Mouse (Mus musculus) urinary bladder, postnatal 10 days (tissue): ENCODE measurements around the gene Fopnl.

Experiments used
- DNase-seq: peaks from one replicate; pipeline ENCODE4 v3.0.0; 2022; ENCODE audit warnings: low spot score

The Fopnl gene

DNA sequence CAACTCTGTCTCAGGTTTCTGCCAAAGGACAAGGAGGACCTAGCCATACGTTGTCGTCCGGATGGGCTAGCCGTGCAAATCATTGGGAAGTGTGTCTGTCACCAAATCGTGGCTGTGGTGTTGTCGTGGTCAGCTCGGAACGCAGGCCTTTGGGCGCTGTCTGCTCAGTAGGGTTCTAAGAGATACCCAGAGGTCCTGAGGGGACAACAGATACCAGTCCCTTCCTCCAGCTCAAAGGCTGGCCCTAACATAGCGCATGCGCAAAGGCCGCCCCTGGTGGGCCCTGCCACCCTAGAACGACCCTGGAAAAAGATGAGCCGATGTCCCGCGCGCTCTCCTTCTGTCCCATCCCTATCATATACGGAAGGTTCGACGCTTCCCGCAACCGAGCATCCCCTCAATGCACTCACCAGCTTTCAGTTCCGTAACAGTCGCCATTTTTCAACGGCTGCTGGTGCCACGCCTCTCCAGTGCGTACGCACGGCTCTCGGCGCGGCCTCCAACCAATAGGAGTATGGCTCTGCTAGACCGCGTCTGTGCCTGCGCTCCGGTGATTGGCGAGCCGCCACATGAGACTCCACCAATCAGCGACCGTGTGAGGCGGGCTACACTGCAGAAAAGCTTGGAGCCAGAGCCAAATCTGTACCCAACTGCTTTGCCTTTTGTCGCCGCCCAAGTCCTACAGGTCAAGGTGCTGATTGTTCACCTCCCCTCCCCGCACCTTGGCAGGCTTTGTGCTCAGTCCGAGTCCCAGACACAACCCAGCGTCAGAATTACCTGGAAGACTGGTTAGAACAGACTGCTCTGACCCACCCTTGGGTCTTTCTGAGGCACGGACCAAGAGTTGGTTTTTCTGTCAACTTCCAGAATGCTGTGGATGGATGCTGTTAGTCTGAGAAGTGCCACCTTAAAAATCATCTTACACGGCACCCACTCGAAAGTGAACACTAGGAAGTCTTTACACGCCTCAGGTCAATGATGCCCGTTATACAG lies at the start of gene Fopnl:
Gene Fopnl (minus strand): TSS at position 522 of the 993 bp plus-strand sequence.
- peak; percentile 92 for DNase-seq

GRCm38 (mm10) chr16:14366017-14366416 lies 48.8 kb upstream of the Fopnl start:
- no peak for DNase-seq

DNA sequence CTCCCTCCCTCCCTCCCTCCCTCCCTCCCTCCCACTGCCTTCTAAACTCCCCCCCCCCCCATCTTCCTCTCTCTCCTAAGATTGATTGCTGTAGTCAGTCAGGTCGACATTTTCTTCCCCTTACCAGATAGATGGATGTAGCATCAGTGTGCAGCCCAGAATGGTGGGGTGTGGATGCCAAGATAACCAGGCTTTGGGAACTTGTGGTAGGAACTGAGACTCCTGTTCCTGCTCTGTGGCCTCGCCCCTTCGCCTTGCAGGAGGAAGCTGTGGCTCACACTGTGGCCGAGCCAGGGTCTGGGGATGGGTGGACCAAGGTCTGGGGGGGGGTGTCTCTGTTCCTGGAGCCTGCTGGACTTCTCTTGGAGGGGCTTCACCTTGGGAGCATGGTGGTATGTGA lies 48.3 kb upstream of the Fopnl start:
- no peak for DNase-seq

DNA sequence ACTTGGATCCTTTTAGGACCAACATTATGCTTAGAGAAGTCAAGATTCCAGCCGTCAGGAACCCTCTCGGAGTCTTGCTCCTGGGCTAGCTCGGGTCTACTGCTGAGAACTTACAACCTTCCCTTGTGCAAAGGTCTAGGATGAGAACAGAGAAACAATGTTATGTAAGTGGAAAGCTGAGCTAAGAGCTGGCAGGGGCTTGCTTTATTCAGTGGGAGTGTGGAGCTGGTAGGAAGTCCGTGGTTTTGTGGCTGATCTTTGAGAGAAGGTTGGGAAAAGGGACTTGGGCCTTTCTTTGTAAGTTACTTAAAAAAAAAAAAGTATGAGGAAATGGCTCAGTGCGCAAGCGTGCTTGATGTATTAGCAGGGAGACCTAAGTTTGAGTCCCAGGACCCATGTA lies 46.9 kb upstream of the Fopnl start:
- no peak for DNase-seq

- DNase-seq: no peak
Measured at GRCm38 (mm10) chr16:14363496-14363895, 46.3 kb upstream of the Fopnl start.

GRCm38 (mm10) chr16:14362099-14362820 lies 45.1 kb upstream of the Fopnl start:
- DNase-seq: no peak

GRCm38 (mm10) chr16:14361362-14362098 lies 44.3 kb upstream of the Fopnl start, which contains the start of gene Abcc1:
Abcc1 (plus strand) TSS chr16:14361558.
- peak; percentile 20 for DNase-seq

DNA sequence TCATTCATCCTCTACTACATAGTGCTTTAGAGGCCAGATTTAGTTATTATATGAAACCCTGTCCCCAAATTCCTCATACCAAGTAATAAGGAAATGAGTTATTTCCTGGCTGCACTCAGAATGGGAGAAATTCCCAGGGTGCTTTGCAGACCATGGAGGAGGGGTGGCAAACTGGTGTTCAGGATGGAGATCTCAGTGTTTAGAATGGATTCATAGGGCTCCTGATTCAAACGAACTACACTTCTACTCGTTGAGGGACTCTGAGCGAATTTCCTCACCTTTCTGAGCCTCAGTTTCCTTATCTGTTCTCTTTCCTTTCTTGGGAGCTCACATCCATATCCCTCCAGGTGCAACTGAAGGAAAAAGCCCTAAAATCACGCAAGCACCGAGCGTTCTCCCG lies 43.7 kb upstream of the Fopnl start:
- DNase-seq: no peak

DNA sequence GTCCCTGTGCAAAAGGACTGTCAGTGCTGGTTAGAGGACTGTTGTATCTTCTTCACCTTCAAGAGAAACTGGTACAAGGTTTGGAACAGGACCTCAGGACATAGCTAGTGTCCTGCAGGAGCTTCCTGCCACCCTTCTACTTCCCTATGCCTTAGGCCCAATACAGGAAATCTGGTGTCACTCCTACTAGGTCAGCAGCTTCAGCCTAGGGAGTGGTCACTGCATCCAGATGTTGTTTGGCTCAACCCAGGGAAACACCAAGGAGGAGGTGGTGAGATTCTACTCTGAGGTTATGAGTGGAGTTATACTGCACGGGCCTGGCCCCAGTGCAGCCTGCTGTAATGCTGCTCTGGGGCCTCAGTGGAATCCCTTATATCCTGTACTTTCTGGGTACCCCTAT lies 41.3 kb upstream of the Fopnl start:
- no peak for DNase-seq

GRCm38 (mm10) chr16:14357859-14358258 lies 40.7 kb upstream of the Fopnl start:
- no peak for DNase-seq

DNA sequence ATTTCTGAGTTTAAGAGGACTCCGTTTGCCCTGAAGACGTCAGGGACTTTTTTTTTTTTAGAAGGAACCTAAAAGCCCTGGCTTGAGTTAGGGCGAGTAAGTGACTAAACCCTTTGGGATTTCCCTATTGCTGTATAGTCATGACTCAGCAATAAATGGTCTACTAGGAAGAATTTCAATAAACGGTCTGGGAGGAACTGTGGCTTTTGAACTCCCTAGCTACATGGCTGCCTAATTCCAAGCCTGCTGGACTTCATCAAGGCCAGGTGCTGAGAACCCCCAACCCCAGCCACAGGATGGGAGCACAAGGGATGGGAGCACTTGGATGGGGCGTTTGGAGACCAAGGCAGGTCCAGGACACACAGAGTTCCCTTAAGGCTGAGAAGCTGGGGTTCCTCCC lies 35.5 kb upstream of the Fopnl start:
- DNase-seq: no peak

- DNase-seq: no peak
Measured at GRCm38 (mm10) chr16:14352234-14352633, 35.0 kb upstream of the Fopnl start.

- DNase-seq: no peak
Measured at GRCm38 (mm10) chr16:14351571-14351970, 34.4 kb upstream of the Fopnl start.

GRCm38 (mm10) chr16:14344967-14345366 lies 27.8 kb upstream of the Fopnl start:
- no peak for DNase-seq

DNA sequence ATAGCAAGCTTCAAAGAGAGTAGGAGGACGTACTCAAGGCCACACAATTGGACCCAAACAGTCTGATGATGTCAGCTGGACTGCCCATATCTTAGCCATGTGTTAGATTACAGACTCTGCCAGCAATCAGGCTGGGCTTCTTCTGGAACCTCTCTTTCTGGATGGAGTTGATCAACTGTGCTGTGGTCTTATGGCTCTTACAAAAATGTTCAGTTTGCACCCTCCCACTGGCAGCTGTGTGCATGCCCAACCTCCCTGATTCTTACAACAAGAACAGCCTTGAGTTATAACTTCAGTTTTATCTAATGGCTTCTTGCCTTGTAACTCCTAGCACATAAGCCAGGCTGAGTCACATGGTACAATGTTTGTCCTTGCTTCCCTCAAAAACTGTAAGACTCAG lies 11.0 kb upstream of the Fopnl start:
- no peak for DNase-seq

DNA sequence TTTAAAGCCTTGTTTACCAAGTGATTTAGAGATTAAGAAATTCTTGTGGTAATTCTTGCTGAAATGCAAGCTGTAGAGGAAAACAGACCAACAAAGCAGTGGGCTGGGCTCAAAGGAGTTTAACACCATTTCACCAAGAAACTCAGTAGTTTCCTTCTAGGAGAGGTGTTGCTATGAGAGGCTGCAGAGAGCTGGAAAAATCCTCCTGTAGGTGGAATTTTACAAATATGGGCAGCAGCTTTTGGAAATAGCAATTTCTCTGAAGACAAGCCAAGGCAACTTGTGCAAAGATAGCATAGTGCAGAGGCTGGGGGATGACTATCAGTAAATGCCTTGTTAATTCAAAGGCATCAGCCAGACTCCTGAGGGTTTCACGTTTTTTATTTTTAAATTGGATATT lies 3.3 kb upstream of the Fopnl start:
- DNase-seq: no peak

DNA sequence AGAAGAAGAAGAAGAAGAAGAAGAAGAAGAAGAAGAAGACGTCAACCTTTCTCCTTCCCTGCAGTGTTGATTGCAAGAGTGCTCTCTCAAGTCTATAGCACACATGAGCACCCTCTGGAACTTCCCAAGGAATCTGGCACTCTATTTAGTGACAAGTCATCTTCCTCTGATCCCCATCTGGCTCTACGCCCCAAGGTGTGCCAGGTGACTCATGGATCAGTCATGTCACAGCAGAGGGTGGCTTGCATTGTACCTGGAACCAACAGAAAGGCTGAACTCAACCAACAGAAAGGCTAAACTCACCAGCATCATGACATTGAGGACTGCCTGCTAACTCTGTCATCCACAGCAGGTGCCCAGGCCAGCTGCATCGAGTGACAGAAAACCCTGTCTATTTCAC lies 2.5 kb upstream of the Fopnl start:
- DNase-seq: no peak

- no peak for DNase-seq
Measured at GRCm38 (mm10) chr16:14312914-14313313, 4.3 kb downstream of the Fopnl start.

DNA sequence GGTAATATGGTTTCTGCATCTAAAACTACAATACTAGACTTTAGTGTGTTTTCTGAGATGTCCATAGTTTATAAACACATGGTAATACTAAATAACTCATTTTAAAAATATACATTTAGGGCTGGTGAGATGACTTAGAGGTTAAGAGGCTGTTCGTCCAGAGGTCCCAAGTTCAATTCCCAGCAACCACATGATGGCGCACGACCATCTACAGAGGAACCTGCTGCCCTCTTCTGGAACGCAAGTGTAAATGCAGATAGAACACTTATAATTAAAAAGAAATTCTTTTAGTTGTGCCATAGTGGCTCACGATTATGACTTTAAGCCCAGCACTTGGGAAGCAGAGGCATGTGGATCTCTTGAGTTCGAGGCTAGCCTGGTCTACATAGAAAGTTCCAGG lies 5.8 kb downstream of the Fopnl start:
- no peak for DNase-seq

DNA sequence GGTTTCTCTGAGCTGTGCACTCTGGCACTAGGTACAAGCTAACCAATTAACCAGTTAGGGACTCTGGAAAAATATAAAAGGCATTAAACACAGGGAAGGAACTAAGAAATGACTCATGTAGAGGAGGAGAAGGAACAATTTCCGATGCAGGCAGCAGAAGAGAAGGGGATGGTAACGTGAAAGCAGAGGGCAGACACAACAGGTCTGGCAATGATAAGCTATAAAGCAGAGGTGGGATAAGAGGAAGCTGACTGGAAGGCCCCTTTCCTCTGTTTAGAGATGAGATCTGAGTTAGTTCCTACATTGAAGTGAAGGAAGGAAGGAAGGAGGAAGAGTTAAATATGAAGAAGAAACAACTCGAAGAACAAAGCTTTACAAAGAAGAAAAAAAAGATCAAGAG lies 7.4 kb downstream of the Fopnl start:
- DNase-seq: no peak

GRCm38 (mm10) chr16:14308245-14309073 lies 8.7 kb downstream of the Fopnl start:
- no peak for DNase-seq
